Mouse (Mus musculus) thymus, adult 2 months (tissue): ENCODE data around the gene Borcs7.
A peak's percentile ranks its signal among the peaks of the same experiment; 100 is the strongest.

Source experiments
- CTCF ChIP-seq: fragments of 200-500 bp; IDR thresholded peaks from 2 replicates; pipeline ENCODE4 v1.5.1; 2012; ENCODE audit warnings: mild to moderate bottlenecking, control low read depth, low read length, moderate library complexity, borderline replicate concordance; ENCODE audit not compliant: control insufficient read depth, poor library complexity, insufficient read depth; ENCODE audit errors: extremely low read depth
- POLR2A ChIP-seq: fragments of 200-500 bp; IDR thresholded peaks from 2 replicates; pipeline ENCODE4 v1.6.1; 2012; ENCODE audit warnings: mild to moderate bottlenecking, low read length, control low read depth, moderate library complexity; ENCODE audit not compliant: control insufficient read depth, poor library complexity, insufficient read depth; ENCODE audit errors: extremely low read depth

GRCm38 (mm10) chr19:46670691-46671090 is 19.0 kb upstream of the Borcs7 start:
- TF ChIP-seq CTCF: peak; percentile 85; the same call in 1 of the 2 replicates
- no peak for TF ChIP-seq POLR2A
